Mouse (Mus musculus) olfactory bulb, adult 2 months (tissue): ENCODE data around the gene Tspan33. TPM values are rescaled to one million over a fixed set of nuclear protein-coding genes. Genes with fewer than 3 reads are reported as not detected.
A peak's percentile ranks its signal among the peaks of the same experiment; 100 is the strongest.

ENCODE experiments used
- H3K27ac ChIP-seq: fragments of 200-500 bp; 2 replicates; pipeline ENCODE4 v1.5.1; 2012; ENCODE audit warnings: low read depth, low read length; ENCODE audit not compliant: insufficient read depth
- H3K4me1 ChIP-seq: fragments of 200-500 bp; 2 replicates; pipeline ENCODE4 v1.6.1; 2012; ENCODE audit warnings: low read length; ENCODE audit not compliant: control insufficient read depth, insufficient read depth
- H3K4me3 ChIP-seq: fragments of 200-500 bp; 2 replicates; pipeline ENCODE4 v1.5.1; 2012; ENCODE audit warnings: mild to moderate bottlenecking, low read depth, low read length, moderate library complexity; ENCODE audit not compliant: insufficient read depth
- CTCF ChIP-seq: fragments of 200-500 bp; IDR thresholded peaks from 2 replicates; pipeline ENCODE4 v1.5.1; 2012; ENCODE audit warnings: low read depth, mild to moderate bottlenecking, low read length, moderate library complexity; ENCODE audit not compliant: insufficient read depth
- POLR2A ChIP-seq: fragments of 200-500 bp; IDR thresholded peaks from 2 replicates; pipeline ENCODE4 v1.6.1; 2012; ENCODE audit warnings: mild to moderate bottlenecking, low read depth, low read length, moderate library complexity; ENCODE audit not compliant: insufficient read depth
- WGBS: fragments of 180-500 bp; shearing (Covaris S2); methylation state at CpG from one replicate; pipeline ENCODE4 v1.1.7; 2018; 5-methylcytosine and 5-hydroxymethylcytosine counted together
- polyA plus RNA-seq: library from polyadenylated mRNA; stranded (reverse); fragments of >200 nt; gene quantifications from 2 replicates; pipeline ENCODE4 v1.2.4, GENCODE M21; 2012; ENCODE audit warnings: low replicate concordance; ENCODE audit not compliant: missing spikeins, insufficient read depth, insufficient read length

Tspan33 gene
- polyA plus RNA-seq, 1 experiment: not detected

GRCm38 (mm10) chr6:29735336-29735688, 41.3 kb downstream of the Tspan33 start, which contains the start of gene Smo:
Gene Smo, plus strand, starts transcription at chr6:29735503.
- no peak for TF ChIP-seq POLR2A
- no peak for TF ChIP-seq CTCF
- Histone ChIP-seq H3K4me3 (peak within 1 kb of the TSS; percentile 58), H3K27ac (no peak within 1 kb of the TSS), H3K4me1 (peaks cover 9% of the 10 kb centered on the region)
- 0% methylated on average over 25 of the region's 30 CpGs for WGBS

- TF ChIP-seq CTCF: no peak
- TF ChIP-seq POLR2A: no peak
- Histone ChIP-seq H3K4me3 (peak overlapping the region; percentile 58), H3K27ac (no peak overlapping the region), H3K4me1 (peaks cover 9% of the 10 kb centered on the region)
- under 1% methylated on average over 75 of the region's 75 CpGs for WGBS
Observed at GRCm38 (mm10) chr6:29735689-29736451, 41.8 kb downstream of the Tspan33 start.

DNA sequence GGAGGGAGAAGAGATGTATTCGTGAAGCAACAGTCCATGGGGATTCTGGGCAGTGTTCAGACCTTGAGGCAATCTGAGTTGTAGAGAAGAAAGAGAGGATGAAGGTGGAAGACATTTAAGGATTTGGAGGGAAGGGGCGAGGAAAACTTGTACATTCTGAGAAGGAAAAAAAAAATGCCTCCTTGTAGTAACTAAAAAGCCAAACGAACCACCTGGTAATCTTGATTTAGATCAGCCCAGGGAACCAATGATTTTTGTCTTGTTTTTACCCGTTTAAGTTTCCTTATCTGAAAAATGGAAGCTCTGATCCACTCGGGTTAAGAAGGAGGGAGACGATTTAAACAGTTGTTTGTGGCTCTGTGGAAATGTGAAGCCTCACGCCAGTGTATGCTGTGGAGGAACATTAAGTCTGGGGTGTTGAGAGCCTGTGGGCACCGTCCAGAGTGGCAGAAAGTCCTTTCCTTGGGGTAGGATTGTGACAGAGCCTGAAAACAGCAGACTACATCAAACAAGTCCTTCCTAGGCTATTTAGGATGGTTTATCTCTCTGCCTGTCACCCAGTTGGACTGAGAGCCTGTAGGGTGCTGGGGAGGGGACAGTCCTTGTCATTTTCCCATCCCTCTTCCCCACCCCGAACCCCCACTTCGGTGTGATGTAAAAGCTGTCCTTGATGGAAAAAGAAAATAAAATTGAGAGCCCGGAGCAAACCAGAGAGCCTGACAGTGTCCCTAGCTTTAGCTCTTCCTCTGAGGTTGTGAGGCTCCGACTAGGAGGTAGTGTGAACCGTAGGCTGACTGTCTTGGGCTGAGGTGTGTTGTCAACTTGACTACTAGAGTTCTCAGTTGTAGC, 42.8 kb downstream of the Tspan33 start:
- H3K27ac ChIP-seq: no peak overlapping the region
- TF ChIP-seq CTCF (no peak), POLR2A (no peak)
- H3K4me3 ChIP-seq: peak overlapping the region; percentile 58
- H3K4me1 ChIP-seq: peaks cover 9% of the 10 kb centered on the region
- WGBS: 35% methylated on average over 13 of the region's 13 CpGs

- TF ChIP-seq CTCF (no peak), POLR2A (no peak)
- Histone ChIP-seq H3K4me3 (no peak overlapping the region), H3K4me1 (no peaks in the 10 kb centered on the region), H3K27ac (no peak overlapping the region)
- WGBS: 80% methylated on average over 3 of the region's 3 CpGs
Observed at GRCm38 (mm10) chr6:29751466-29752152, 57.6 kb downstream of the Tspan33 start.

GRCm38 (mm10) chr6:29753336-29753735, 59.3 kb downstream of the Tspan33 start:
- Histone ChIP-seq H3K4me1 (peaks cover 3% of the 10 kb centered on the region), H3K4me3 (no peak overlapping the region), H3K27ac (no peak overlapping the region)
- TF ChIP-seq POLR2A (no peak), CTCF (no peak)
- WGBS: 43% methylated on average over 11 of the region's 11 CpGs

DNA sequence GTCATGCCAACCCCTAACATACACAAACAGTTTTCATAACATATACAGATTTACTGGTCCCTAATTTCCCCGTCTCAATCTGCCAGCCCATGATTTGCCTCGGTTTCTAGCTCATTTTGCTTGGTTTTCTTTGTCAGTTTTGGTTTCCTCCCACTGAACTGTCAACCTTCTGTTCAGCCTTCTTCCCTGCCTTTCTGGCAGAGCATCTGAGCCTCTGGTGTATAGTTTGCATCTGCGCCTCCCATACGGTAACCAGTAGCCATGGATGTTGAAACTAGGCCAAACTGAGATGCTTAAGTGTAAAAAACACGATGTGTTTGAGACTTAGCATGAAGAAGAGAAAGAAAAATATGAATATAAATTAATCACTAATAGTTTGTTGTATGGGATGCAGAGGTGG, 62.0 kb downstream of the Tspan33 start:
- TF ChIP-seq CTCF (no peak), POLR2A (no peak)
- 63% methylated on average over 5 of the region's 5 CpGs for WGBS
- no peak overlapping the region for H3K27ac ChIP-seq

GRCm38 (mm10) chr6:29756476-29756875, 62.5 kb downstream of the Tspan33 start:
- 88% methylated on average over 4 of the region's 4 CpGs for WGBS
- TF ChIP-seq CTCF: no peak
- no peak for TF ChIP-seq POLR2A
- H3K27ac ChIP-seq: no peak overlapping the region
- H3K4me1 ChIP-seq: peaks cover 4% of the 10 kb centered on the region
- H3K4me3 ChIP-seq: no peak overlapping the region

More for the DNA sequence above, 62.0 kb downstream of the Tspan33 start:
- H3K4me3 ChIP-seq: no peak overlapping the region
- H3K4me1 ChIP-seq: peaks cover 4% of the 10 kb centered on the region

- Histone ChIP-seq H3K4me3 (no peak overlapping the region), H3K4me1 (peaks cover 4% of the 10 kb centered on the region), H3K27ac (no peak overlapping the region)
- 29% methylated on average over 4 of the region's 4 CpGs for WGBS
- TF ChIP-seq CTCF: 0 out of 2 replicates have a peak, but pooled peaks have one; percentile 9
- no peak for TF ChIP-seq POLR2A
Observed at GRCm38 (mm10) chr6:29758417-29758816, 64.4 kb downstream of the Tspan33 start.
